Mouse (Mus musculus) erythroblast, embryonic 14.5 days (primary cell): ENCODE measurements around the gene Fat3.

ENCODE experiments used
- GATA1 ChIP-seq: IDR thresholded peaks from 2 replicates; pipeline ENCODE4 v1.6.1; 2012; ENCODE audit warnings: low read length, inconsistent platforms, mixed read lengths
- TAL1 ChIP-seq: IDR thresholded peaks from 3 replicates; pipeline ENCODE4 v1.6.1; 2012; ENCODE audit warnings: low read length, inconsistent platforms, mixed read lengths

DNA sequence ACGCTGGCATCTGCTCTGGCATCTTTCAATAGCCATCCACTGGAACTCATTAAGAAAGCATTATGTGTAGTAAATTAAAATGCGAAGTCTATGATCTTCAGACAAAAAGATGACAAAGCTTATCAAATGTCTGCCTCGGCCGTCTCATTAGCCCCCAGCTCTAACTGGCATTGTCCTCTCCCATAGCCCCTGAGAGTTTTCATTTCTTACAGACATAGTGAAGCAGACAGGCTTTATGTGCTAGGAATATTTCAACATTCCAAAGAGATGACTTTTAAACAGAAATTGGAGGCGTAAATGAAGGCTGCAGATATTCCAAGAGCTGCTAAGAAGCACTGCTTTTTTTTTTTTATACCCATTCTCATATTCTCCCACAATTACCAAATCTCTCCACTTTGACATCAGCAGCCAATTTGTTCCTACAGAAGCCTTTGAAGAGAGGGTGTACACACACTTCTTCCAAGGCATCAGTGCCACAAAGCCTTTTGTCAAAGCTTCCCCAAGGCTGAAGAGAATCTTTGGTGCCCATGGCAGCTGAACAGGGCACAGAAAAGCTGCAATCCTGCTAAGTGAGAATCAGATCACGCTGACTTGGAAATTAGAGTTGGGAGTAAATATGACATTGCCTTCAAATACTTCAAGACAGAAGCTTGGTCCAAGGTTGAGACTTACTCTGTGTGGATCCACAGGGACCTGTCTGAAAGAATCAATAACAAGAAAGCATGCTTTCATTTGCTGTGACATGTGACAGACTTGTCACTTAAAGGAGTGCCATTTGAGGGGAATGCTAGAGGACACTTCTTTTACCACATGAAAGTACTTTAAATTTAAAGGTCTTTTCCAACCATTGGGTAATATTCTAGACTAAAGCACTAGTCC lies 206.9 kb downstream of the Fat3 start:
- TF ChIP-seq GATA1 (no peak), TAL1 (no peak)
